Mouse (Mus musculus) brown adipose tissue, adult 24 weeks (tissue): ENCODE results near the gene Sema3f. TPM values are rescaled to one million over a fixed set of nuclear protein-coding genes. Genes with fewer than 3 reads are reported as not detected.
A peak's percentile ranks its signal among the peaks of the same experiment; 100 is the strongest.

Experiments
- H3K27ac ChIP-seq: fragments of 200-500 bp; replicated peaks from 2 replicates; pipeline ENCODE4 v1.5.1; 2012; ENCODE audit warnings: low read depth, mild to moderate bottlenecking, low read length
- H3K4me1 ChIP-seq: fragments of 200-500 bp; 2 replicates; pipeline ENCODE4 v1.6.1; 2012; ENCODE audit warnings: low read length, mixed read lengths; ENCODE audit not compliant: control insufficient read depth, insufficient read depth, insufficient read length
- H3K4me3 ChIP-seq: fragments of 200-500 bp; 2 replicates; pipeline ENCODE4 v1.5.1; 2012; ENCODE audit warnings: low read depth, mild to moderate bottlenecking, low read length, moderate library complexity; ENCODE audit not compliant: insufficient read depth
- polyA plus RNA-seq: library from polyadenylated mRNA; stranded (reverse); fragments of >200 nt; gene quantifications from 2 replicates; pipeline ENCODE4 v1.2.4, GENCODE M21; 2012; ENCODE audit not compliant: missing spikeins, insufficient read depth, insufficient read length

Gene Sema3f
- polyA plus RNA-seq, 1 experiment = 3.1 TPM

DNA sequence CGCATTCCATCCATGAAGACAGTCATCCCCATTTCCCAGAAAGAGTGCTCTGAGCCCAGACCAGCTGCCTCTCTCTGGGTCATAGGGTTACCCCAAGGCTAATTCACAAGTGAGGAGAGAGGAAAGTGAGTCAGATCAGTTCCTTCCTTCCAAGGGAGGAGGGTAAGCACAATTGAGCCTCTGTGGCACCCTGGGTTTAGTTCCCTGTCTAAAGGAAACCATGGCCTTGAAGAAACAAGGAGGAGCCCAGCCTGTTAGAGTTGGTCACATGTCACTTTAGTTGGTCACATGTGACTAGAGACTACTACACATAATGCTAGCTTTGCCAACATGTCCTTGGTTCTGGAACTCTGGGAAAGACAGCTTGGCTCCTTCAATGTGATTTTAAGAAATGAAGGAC is 14.5 kb upstream of the Sema3f start:
- Histone ChIP-seq H3K4me3 (no peak overlapping the region), H3K4me1 (peaks cover 31% of the 10 kb centered on the region), H3K27ac (peak overlapping the region; percentile 93)

GRCm38 (mm10) chr9:107723794-107724531 is 13.7 kb upstream of the Sema3f start:
- no peak overlapping the region for H3K4me3 ChIP-seq

GRCm38 (mm10) chr9:107723292-107723691 is 13.0 kb upstream of the Sema3f start:
- Histone ChIP-seq H3K4me3 (no peak overlapping the region), H3K4me1 (peaks cover 31% of the 10 kb centered on the region), H3K27ac (peak overlapping the region; percentile 68)

More at GRCm38 (mm10) chr9:107723794-107724531, 13.7 kb upstream of the Sema3f start:
- peak overlapping the region; percentile 93 for H3K27ac ChIP-seq
- peaks cover 31% of the 10 kb centered on the region for H3K4me1 ChIP-seq

DNA sequence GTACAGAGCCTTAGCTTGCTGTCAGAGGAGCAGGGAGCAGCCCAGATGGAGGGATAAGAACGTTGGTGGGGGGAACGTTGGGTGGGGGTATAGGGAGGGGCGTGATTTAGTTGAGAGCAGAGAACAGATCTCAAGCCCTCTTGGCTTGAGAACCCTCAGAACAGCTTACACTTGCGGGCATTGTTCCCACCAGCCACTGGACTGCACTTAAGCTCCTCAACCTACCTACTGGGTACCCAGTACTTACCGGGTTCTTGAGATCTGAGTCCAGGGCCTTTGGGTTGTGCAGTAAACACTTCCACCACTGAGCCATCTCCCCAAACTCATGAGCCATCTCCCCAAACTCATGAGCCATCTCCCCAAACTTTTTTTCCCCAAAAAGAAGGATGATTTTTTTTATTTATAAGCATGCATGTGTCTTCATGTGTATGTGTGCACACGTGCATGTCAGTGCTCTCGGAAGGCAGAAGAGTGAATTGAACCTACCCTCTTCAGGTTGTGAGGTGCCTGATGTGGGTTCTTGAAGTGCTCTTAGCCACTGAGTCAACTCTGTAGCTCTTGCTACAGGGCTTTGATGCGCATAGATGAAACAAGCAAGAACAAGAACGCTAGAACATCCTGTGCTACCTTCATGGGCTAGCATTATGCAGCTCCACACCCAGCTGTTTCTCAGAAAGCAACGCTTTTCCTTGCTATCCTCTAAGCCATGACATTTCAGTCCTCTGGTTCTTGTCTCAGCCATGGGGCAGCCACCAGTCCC is 8.7 kb upstream of the Sema3f start:
- H3K27ac ChIP-seq = no peak overlapping the region
- H3K4me1 ChIP-seq = peaks cover 21% of the 10 kb centered on the region
- H3K4me3 ChIP-seq = no peak overlapping the region

DNA sequence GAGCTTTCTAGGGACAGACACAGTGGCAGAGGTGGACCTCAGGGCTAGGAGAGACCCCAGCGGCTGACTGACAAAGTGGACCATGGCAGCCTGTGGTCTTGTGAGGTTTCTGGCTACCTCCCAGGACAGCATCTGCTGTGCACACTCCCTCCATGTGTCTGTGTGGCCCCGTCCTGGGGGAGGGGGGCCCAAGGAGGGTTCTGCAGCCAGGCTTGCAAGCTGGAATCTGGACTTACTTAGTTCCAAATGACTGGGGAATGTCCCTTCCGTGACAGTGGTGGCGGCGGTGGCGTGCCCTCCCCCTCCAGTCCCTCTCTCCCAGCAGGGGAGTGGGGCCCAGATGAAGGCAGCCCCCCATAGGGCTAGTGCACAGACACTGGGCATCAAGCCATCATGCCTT is 6.7 kb upstream of the Sema3f start:
- Histone ChIP-seq H3K4me1 (peaks cover 17% of the 10 kb centered on the region), H3K27ac (no peak overlapping the region), H3K4me3 (no peak overlapping the region)

- no peak overlapping the region for H3K27ac ChIP-seq
- peaks cover 10% of the 10 kb centered on the region for H3K4me1 ChIP-seq
- no peak overlapping the region for H3K4me3 ChIP-seq
Measured at GRCm38 (mm10) chr9:107715632-107716031, 5.4 kb upstream of the Sema3f start.

- H3K27ac ChIP-seq = peak overlapping the region; percentile 57
- peaks cover 10% of the 10 kb centered on the region for H3K4me1 ChIP-seq
- H3K4me3 ChIP-seq = no peak overlapping the region
Measured at GRCm38 (mm10) chr9:107714221-107714952, 4.1 kb upstream of the Sema3f start.

- Histone ChIP-seq H3K4me1 (peaks cover 3% of the 10 kb centered on the region), H3K4me3 (peak overlapping the region; percentile 95), H3K27ac (peak overlapping the region; percentile 69)
Measured at GRCm38 (mm10) chr9:107709096-107709696, 1.1 kb downstream of the Sema3f start.

DNA sequence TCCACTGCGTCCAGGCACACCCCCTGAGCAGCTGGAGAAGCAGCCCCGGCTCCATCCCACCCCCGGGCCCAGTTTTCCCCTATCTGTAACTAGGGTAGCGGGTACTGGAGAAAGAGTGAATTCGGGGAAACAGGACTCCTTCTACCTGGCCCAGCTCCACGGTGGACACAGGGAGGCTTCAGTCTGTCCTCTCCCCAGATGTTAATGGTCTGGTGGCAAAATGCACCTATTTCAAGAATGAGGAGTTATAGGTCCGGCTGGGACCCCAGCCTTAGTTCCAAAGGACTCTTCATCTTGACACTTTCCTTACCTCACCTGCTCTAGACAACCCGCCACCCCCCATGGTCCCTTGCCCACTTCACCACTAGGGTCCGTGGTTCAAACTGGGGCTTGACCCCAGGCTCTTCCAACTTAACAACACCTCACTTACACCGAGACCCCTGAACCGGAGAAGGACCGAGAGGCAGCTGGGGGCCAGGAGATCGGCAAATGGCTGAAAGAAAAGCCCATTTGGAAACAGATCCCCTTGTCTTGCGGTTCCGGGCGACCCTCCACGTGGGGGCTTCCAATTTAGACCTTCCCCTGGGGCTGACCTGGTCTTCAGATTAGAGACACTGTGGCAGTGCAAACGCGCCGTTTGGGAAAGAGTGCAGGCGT is 1.7 kb downstream of the Sema3f start:
- H3K27ac ChIP-seq = peak overlapping the region; percentile 8; the same call in 1 of the 2 replicates
- no peaks in the 10 kb centered on the region; the same call in 1 of the 2 replicates for H3K4me1 ChIP-seq
- peak overlapping the region; percentile 95 for H3K4me3 ChIP-seq

- H3K4me3 ChIP-seq = peak overlapping the region; percentile 95
- H3K4me1 ChIP-seq = no peaks in the 10 kb centered on the region; the same call in 1 of the 2 replicates
- no peak overlapping the region for H3K27ac ChIP-seq
Measured at GRCm38 (mm10) chr9:107707701-107708438, 2.4 kb downstream of the Sema3f start.

DNA sequence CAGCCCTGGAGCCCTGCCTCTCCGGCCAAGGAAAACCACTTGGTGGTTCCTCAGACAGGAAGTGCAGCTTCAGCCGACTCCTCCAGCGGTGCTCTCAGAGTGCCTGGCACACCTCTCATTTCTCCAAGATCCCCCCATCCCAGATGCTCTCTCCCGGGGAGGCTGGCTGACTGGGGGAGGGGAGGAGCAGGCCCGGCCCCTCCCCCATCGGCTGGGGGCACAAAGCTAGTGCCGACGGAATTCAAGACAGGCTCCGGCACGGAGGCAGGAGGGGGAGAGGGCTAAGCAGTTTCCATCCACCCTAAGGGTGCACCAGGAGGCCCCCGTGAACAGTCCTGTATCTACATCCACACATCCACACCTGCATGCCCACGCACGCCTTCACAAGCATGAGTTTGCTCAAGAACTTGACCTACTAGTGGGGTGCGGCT is 3.5 kb downstream of the Sema3f start:
- Histone ChIP-seq H3K4me1 (peaks cover 5% of the 10 kb centered on the region; the same call in 1 of the 2 replicates), H3K4me3 (peak overlapping the region; percentile 1; the same call in 1 of the 2 replicates), H3K27ac (no peak overlapping the region)

- no peak overlapping the region for H3K27ac ChIP-seq
- no peak overlapping the region for H3K4me3 ChIP-seq
- H3K4me1 ChIP-seq = peaks cover 10% of the 10 kb centered on the region; the same call in 1 of the 2 replicates
Measured at GRCm38 (mm10) chr9:107703337-107704122, 6.7 kb downstream of the Sema3f start.

DNA sequence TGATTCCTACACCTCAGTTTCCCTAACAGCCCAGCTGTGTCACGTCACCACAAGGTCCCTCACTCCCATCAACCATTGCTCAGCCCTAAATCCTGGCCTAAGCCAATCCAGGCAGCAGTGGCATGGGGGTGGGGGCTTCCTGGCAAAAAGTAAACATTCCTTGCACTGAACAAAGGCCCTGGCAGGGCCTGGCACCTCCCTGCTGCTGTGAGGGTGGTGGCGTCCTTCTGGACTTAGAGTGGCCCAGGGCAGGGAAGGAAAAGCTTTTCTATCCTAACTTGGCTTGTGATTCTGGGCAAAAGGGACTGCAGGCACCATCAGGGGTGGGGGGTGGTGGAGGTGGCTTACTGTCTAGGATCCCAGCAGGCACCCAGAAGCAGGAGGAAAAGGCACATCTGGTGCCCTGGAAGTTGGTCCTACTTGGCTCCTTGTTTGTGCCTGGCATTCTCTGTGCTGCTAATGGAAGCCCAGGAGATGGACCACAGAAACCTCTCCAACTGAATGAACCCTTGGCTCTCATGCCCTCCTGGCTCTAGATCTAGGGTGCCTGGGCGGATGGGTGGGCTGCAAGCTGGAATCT is 7.6 kb downstream of the Sema3f start:
- no peak overlapping the region for H3K27ac ChIP-seq
- H3K4me3 ChIP-seq = no peak overlapping the region
- H3K4me1 ChIP-seq = peaks cover 14% of the 10 kb centered on the region; the same call in 1 of the 2 replicates
